Mouse (Mus musculus): Measurements from ENCODE around the gene Mast4.

Gene Mast4

GRCm38 (mm10) chr13:103121796-103122792 lies 212.2 kb downstream of the Mast4 start:
- DNase-seq (ENCODE audit: low spot score in 2 of 2): no peak

- DNase-seq (ENCODE audit: low spot score in 2 of 2): no peak
Observed at GRCm38 (mm10) chr13:103120669-103121131, 213.6 kb downstream of the Mast4 start.

- no peak for DNase-seq (ENCODE audit: low spot score in 2 of 2)
Observed at GRCm38 (mm10) chr13:103119728-103120127, 214.6 kb downstream of the Mast4 start.

GRCm38 (mm10) chr13:103115116-103115515 lies 219.2 kb downstream of the Mast4 start:
- DNase-seq (ENCODE audit: low spot score in 2 of 2): no peak

GRCm38 (mm10) chr13:103114274-103114673 lies 220.0 kb downstream of the Mast4 start:
- peak in 1 of 2 experiments; percentile 28 for DNase-seq (ENCODE audit: low spot score in 2 of 2)

GRCm38 (mm10) chr13:103109872-103110271 lies 224.4 kb downstream of the Mast4 start:
- DNase-seq (ENCODE audit: low spot score in 2 of 2): peak; percentile 52 to 73

GRCm38 (mm10) chr13:103107362-103107761 lies 226.9 kb downstream of the Mast4 start:
- no peak for DNase-seq (ENCODE audit: low spot score in 2 of 2)

- no peak for DNase-seq (ENCODE audit: low spot score in 2 of 2)
Observed at GRCm38 (mm10) chr13:103102598-103102997, 231.7 kb downstream of the Mast4 start.

GRCm38 (mm10) chr13:103096346-103097150 lies 237.7 kb downstream of the Mast4 start:
- DNase-seq (ENCODE audit: low spot score in 2 of 2): peak in 1 of 2 experiments; percentile 40

- DNase-seq (ENCODE audit: low spot score in 2 of 2): no peak
Observed at GRCm38 (mm10) chr13:103095491-103095890, 238.8 kb downstream of the Mast4 start.

- no peak for DNase-seq (ENCODE audit: low spot score in 2 of 2)
Observed at GRCm38 (mm10) chr13:103094595-103094994, 239.7 kb downstream of the Mast4 start.

GRCm38 (mm10) chr13:103093713-103094112 lies 240.6 kb downstream of the Mast4 start:
- no peak for DNase-seq (ENCODE audit: low spot score in 2 of 2)

- no peak for DNase-seq (ENCODE audit: low spot score in 2 of 2)
Observed at GRCm38 (mm10) chr13:103085540-103086121, 248.7 kb downstream of the Mast4 start.

- no peak for DNase-seq (ENCODE audit: low spot score in 2 of 2)
Observed at GRCm38 (mm10) chr13:103082891-103083290, 251.4 kb downstream of the Mast4 start.

GRCm38 (mm10) chr13:103079806-103080205 lies 254.5 kb downstream of the Mast4 start:
- DNase-seq (ENCODE audit: low spot score in 2 of 2): no peak

- DNase-seq (ENCODE audit: low spot score in 2 of 2): no peak
Observed at GRCm38 (mm10) chr13:103078815-103079214, 255.5 kb downstream of the Mast4 start.

GRCm38 (mm10) chr13:103073461-103073860 lies 260.8 kb downstream of the Mast4 start:
- DNase-seq (ENCODE audit: low spot score in 2 of 2): no peak

GRCm38 (mm10) chr13:103071783-103072182 lies 262.5 kb downstream of the Mast4 start:
- DNase-seq (ENCODE audit: low spot score in 2 of 2): no peak

GRCm38 (mm10) chr13:103067581-103068166 lies 266.6 kb downstream of the Mast4 start:
- no peak for DNase-seq (ENCODE audit: low spot score in 2 of 2)

- DNase-seq (ENCODE audit: low spot score in 2 of 2): no peak
Observed at GRCm38 (mm10) chr13:103065437-103065836, 268.9 kb downstream of the Mast4 start.

- DNase-seq (ENCODE audit: low spot score in 2 of 2): no peak
Observed at GRCm38 (mm10) chr13:103061680-103062079, 272.6 kb downstream of the Mast4 start.
